Mouse (Mus musculus): ENCODE data around the gene Dpf3.

Gene Dpf3

GRCm38 (mm10) chr12:83487476-83487991 is at the start of gene Dpf3:
Gene Dpf3 (minus strand): TSS chr12:83487716.
- peak; percentile 98 for DNase-seq

DNA sequence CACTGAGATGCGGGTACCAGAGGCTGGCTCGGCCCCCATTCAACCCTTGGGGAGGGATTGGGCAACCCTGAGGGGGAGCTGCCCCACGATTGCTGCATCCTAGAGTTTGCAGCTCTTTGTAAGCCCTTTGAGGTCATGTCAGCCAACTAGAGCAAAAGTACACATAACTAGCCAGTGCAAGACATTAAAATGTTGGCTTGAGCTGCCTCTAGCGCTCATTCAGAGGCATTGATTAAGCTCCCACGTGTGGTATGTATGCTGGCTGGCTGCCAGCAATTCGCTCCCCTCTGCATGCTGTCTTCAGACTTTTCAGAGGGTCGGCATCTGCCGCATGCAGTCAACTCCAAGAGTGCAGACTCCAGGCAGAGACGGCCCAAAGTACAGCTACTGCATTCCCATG is 48.5 kb upstream of the Dpf3 start:
- DNase-seq = peak; percentile 58

- no peak for DNase-seq
Measured at GRCm38 (mm10) chr12:83535428-83535827, 47.9 kb upstream of the Dpf3 start.

DNA sequence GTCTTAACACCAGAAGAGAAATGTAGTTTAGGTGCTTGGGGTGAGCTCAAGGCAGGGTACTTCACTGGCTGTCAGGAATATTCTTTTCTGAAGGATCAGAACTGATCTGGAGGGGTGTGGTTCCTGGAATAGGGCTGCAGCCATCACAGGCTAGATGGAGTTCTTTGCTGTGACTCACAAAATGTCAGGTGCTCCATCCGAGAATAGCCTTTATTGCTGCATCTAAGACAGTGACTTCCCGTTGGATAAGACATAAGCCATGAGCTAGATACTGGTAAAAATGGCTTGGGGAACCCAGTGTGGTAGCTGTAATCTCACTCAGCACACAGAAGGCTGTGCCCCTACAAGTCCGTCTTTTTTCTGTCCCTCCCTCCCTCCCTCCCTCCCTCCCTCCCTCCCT is 46.7 kb upstream of the Dpf3 start:
- no peak for DNase-seq

- DNase-seq = no peak
Measured at GRCm38 (mm10) chr12:83532966-83533365, 45.5 kb upstream of the Dpf3 start.

- no peak for DNase-seq
Measured at GRCm38 (mm10) chr12:83531992-83532391, 44.5 kb upstream of the Dpf3 start.

- DNase-seq = no peak
Measured at GRCm38 (mm10) chr12:83528665-83529064, 41.1 kb upstream of the Dpf3 start.

DNA sequence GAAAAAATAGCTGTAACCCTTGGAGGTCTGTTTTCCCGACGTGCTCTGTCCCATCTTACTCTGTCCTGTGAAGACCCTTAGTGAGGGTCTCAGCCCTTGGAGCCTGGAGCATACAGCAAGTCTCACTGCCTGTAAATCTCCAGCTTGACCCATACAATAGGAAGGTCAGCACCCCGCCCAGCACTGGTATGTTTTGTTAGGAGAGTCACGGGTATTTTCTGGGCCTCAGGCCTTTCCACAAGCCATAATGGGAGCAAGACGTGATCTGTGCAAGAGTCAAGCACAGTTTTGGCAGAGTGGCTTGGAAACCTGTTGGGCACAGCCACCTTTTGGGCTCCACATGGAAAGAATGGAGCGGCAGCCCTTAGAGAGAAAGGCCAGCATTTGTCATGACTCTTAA is 40.3 kb upstream of the Dpf3 start:
- DNase-seq = no peak

- no peak for DNase-seq
Measured at GRCm38 (mm10) chr12:83525822-83526544, 38.5 kb upstream of the Dpf3 start.

DNA sequence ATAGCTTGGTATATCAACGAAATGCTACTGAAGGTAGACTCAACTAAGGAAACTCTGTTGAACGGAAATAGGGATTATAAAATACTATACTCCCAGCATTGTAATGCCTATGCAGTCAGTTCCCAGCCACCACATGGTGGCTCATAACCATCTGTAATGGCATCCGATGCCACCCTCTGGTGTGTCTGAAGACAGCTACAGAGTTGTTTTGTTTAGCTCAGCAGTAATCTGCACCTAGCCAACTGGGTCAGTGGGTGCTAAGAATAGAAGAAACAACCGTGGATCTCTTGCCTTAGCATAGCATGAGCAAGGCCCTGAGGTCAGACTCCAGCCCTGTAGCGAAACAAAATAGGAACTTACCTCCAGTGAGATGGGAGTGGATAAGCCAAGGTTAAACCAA is 36.8 kb upstream of the Dpf3 start:
- DNase-seq = no peak

DNA sequence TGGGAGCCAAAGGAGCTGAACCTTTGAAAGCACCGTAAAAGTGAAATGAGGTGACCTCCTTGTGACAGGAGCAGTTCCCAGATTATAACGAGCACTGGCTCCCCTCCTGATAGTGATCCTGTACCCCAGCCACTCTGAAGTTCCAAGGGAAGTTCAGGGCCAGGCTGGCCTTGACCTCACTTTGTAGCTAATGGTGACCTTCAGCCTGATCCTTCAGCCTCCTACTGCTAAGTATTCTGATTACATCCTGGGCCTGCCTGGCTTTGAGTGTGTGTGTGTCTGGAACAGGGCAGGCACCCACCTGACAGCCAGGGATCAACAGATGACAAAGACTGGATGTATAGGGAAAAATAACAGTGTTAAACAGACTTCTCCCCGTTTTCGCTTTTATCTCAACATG is 36.4 kb upstream of the Dpf3 start:
- DNase-seq = no peak

DNA sequence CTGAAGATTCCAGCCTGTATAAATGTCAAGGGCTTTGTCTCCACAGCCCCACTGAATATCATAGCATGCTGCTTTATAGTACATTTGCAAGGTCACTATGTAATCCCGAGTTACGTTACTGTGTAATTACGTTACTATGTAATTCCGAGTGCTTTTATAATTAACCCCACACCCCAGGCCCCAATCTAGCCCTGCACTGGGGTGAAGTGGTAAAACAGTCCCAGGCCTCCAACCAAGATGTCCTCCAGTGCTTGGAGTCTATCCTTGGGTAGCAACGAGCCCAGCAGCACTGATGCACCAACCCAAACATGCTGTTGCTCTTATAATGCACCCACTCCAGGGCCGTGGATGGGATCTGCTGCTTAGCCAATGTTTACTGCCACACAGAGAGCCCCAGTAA is 35.5 kb upstream of the Dpf3 start:
- no peak for DNase-seq

- DNase-seq = no peak
Measured at GRCm38 (mm10) chr12:83521083-83521482, 33.6 kb upstream of the Dpf3 start.

DNA sequence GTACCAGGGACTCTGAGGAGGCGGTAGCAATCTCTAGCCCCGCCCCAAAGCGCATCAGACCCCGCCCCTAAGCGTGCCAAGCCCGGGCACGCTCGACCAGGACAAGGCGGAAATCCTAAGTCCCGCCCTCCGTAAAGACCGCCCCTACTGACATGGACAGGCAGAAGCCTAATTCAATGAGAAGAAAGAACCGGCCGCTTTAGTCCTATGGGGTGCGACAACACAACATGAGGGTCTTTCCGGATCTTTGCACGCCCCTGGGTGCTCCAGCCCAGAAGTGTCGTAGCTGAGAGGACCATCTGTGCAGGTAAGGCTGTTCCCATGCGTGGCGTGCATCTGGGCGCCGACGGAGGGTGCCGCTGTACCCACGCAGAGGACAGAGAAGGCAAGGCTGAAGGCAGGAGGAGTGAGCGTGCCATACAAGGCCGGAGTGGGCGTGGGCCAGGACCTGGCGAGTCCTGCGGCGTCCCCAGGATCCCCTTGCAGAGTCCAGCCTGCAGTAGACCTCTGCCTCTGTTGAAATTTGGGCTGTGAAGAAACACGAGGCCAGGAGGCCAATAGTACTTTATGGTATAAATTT is 32.9 kb upstream of the Dpf3 start, which contains the start of gene Dcaf4:
Gene Dcaf4 (plus strand): TSS at position 156 of the 580 bp plus-strand sequence.
- DNase-seq = peak; percentile 98

- DNase-seq = no peak
Measured at GRCm38 (mm10) chr12:83517580-83517979, 30.1 kb upstream of the Dpf3 start.

- peak; percentile 28 for DNase-seq
Measured at GRCm38 (mm10) chr12:83514216-83514615, 26.7 kb upstream of the Dpf3 start.

DNA sequence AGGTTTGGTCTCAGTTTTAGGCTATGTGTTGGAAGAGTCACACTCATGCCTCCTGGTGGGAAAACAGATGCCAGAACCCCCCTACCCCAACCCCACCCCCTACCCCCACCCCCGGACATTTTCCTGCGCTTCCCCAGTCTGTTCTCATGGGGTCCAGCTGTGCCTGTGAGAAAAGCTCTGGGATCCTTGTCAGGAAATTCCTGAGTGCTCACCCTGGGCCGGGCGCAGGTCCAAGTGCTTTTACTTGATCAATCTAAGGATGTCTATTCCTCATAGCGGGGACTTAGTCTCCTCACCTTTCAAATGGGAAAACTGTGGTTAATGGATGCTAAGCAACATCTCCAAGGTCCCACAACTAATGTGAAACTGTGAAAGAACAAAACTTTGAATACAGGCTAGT is 25.7 kb upstream of the Dpf3 start:
- peak; percentile 52 for DNase-seq

DNA sequence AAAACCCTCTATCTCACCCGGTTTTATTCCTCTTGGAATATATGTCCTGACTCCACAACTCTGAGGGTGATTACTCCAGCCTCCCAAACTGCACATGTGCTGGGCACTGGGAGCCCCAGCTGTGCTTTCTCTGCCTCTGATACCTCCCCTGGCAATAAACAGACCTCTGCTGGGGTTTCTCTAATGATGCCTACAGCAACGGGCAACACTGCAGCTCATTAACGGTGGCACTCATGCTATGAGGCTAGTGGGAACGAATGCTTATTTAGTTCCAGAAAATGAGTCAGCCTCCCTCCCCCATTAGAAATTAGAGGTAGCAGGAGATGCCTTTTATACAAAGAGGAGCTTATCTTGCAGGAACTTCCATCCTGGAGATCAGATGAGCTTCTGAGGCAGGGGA is 25.3 kb upstream of the Dpf3 start:
- DNase-seq = peak; percentile 68

GRCm38 (mm10) chr12:83510586-83510985 is 23.1 kb upstream of the Dpf3 start:
- no peak for DNase-seq

GRCm38 (mm10) chr12:83506543-83506942 is 19.0 kb upstream of the Dpf3 start:
- DNase-seq = no peak

GRCm38 (mm10) chr12:83502190-83502589 is 14.7 kb upstream of the Dpf3 start:
- DNase-seq = peak; percentile 87

GRCm38 (mm10) chr12:83499256-83499655 is 11.7 kb upstream of the Dpf3 start:
- DNase-seq = no peak

DNA sequence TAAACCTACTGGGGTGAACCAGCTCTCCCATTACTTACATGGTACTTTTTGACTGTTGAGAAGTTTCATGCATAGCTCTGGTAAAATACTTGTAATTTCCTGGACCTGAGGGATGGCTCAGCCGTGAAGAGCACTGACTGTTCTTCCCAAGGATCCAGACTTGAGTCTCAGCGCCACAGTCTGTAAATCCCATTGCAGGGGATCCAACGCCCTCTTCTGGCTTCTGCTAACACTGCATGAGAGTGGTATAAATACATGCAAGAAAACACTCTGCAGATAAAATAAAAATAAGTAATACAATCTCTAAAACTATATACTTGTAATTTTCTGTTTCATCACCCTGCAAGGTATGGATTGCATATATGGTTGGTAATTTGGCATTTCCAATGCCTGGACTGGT is 10.4 kb upstream of the Dpf3 start:
- no peak for DNase-seq

DNA sequence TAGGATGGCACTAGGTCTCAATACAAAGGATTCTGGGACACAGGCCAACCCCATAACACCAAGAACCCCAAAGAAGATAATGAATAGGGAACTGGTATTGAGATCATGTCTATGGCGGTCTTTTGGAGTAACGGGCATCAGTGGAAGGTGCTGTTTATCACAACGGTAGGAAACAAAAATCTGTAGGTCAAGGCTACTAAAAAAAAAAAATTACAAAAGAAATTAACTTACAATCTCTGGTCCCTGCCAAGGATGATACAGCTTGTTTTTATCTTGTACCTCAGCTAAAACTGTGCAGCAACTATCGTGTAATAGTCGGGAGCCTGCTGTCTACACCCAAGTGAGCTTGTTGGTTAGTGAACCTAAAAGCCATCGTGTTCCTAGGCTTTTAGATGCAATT is 9.2 kb upstream of the Dpf3 start:
- no peak for DNase-seq

DNA sequence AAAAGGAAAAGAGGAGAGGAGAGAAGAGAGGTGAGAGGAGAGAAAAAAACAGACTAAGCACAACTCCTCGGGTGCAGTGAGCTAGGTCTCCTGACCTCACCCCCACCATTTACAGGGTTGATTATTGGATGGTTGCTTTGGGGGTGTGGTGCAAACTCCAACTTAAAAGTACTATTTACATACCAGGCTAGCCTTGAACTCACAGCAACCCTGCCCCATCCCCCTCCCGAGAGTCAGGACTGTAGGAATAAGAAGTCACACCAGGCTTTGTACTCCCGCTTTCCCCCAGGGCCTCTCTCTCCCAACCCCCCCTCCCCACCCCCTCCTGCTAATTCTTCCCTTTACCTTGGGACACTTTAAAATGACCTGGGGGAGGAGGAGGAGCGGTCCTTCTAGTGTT is 8.8 kb upstream of the Dpf3 start:
- DNase-seq = no peak
